Mouse (Mus musculus): Measurements from ENCODE around the gene Zfp629. TPM values are rescaled to one million over a fixed set of nuclear protein-coding genes. Genes with fewer than 3 reads are reported as not detected.

Gene Zfp629
- total RNA-seq, 2 experiments from 2014 or later: 23.9 to 24.2 TPM

DNA sequence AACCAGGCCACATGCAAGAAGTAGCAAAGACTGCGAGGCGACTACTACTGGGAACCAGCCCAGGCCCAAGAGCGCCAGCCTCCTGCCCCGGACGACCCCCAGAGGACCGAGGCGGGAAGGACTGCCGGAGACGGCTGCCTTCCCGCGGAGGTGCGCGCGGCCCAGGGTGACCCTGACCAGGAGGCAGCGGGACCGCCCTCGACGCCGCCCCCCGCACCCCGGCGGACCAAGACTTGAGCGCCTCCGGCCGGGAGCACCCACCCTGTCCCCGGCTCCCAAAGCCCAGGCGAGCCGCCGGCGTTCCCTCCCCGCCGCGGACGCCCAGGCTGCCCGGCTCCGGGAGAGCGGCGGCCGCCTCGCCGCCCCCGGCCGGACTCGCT lies 1.1 kb downstream of the Zfp629 start:
- DNase-seq: no peak

DNA sequence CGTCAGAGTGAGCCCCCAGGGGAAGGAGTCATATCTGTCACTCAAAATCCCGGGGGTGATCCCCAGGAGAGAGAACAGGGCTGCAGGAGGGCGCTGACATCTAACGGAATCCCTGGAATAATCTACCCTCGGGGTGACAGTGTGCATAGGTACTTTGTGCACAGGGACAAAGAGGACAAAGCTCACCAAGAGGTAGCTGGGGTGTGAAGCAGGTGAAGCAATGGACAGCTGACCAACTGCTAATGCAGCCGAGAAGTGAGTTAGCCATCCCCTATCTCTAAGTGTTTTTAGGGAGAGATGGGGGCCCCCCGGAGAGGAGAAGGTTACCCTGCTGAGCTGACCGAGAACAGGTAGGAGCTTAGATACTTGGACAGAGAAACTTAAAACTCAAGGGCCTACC lies 1.5 kb downstream of the Zfp629 start:
- DNase-seq: no peak

DNA sequence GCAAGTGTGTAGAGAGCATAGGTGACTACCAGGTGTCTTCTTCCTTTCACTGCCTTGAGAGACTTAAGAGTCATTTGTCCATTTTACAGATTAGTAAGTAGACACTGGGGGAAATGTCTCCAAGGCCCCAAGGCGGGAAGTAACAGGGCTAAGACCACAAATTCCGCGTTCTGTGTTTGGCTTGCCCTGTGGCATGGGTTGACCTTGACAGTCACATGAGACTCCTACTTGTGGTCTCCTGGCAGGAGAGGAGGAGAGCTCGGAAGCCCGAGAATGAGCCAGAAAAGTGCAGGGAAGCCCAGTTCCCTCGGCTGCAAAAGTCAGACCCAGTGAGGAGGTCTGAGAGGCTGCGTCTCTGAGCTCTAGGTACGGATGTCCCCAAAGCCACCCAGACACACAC lies 2.1 kb downstream of the Zfp629 start:
- no peak for DNase-seq

DNA sequence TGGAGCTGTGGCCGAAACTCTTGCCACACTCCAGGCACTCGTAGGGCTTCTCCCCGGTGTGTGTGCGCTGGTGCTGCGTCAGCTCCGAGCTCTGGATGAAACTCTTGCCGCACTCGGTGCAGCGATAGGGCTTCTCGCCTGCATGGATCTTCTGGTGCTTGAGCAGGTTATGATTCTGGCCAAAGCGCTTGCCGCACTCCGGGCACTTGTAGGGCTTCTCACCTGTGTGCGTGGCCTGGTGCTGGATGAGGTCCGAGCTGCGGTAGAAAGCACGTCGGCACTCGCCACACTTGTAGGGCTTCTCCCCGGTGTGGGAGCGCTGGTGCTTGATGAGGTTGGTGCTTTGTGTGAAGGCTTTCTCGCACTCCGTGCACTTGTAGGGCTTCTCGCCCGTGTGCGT lies 4.0 kb downstream of the Zfp629 start:
- DNase-seq: no peak

DNA sequence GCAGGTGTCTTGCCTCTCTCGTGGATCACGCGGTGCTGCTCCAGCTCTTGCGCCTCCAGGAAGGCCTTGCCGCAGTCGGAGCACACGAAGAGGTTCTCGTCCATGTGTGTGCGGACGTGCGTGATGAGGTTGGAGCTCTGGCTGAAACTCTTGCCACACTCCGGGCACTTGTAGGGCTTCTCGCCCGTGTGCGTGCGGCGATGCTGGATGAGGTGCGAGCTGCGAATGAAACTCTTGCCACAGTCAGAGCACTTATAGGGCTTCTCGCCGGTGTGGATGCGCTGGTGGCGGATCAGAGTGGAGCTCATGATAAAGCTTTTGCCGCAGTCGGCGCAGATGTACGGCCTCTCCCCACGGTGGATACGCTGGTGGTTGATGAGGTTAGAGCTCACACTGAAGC lies 4.6 kb downstream of the Zfp629 start:
- DNase-seq: no peak

DNA sequence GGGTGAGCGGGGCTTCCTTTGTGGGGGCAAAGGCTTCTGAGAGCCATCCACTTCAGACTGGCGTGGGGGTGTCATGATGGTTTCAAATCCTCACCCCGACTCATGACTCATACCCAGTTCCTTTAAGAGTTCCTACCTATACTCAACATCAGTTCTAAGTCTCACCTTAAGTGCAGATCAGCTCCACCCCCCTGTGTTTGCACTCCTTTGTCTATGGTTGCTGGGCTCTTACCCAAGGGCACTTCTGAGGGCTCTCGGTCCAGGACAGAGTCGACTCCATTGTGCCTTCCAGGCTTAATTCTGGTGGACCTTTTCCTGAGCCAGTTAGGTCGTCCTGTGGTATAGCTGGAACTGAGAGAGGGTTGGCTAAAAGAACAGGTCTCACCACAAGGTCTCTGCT lies 8.4 kb downstream of the Zfp629 start:
- DNase-seq: no peak

DNA sequence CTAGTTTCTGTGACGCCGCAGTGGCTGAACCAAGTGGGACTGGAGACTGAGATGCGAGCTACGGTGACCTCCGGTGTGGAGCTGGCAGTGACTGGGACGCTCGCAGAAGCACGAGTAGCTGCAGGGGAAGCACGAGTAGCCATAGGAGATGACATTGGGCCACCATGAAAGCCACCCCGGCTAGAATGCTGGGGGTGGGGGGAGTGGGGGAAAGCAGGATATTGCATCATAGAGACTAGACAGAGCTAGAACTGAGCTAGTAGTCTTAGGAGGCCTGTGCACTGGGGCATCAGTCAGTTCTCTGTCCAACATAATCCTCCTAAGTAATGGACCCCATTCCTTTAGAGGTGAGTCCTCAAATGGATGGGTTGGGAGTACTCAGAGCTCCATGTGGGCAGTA lies 11.3 kb downstream of the Zfp629 start:
- no peak for DNase-seq

DNA sequence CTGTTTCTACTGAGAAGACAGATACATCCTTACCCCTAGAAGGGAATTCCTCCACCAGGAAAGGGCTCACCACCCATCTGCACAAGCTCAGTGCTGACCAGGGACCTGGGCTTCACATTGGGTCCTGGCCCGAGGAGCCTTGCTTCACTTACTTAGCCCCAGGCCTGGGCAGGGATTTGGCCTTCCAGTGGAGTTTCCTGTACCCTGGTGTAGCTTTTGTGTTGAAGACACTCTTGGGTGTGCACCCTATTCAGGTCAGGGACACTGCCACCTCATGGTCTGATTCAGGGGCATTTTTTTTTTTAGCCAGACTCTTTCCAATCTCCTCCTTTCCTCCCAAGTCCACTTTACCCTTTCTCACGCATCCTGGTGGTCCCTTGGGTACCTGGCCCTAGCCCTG lies 12.7 kb downstream of the Zfp629 start:
- no peak for DNase-seq

DNA sequence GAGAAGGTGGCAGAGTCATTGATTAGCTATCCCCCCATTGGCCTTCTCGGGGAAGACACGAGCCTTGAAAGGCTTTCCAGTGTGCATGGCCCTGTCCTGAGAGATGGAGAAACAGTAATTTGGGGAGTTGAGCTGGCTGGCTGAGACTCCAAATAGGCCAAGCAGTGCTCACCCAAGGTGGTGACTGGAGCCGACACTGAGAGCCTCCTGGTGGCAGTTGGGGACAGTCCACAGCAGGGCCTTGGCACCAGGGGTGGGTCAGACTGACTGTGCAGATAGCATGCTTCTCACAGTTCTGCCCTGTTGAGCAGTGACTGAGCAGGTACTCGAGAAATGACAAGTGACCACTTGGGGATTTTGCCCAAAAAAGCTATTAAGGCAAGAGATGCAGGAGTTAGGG lies 13.9 kb downstream of the Zfp629 start:
- DNase-seq: no peak

DNA sequence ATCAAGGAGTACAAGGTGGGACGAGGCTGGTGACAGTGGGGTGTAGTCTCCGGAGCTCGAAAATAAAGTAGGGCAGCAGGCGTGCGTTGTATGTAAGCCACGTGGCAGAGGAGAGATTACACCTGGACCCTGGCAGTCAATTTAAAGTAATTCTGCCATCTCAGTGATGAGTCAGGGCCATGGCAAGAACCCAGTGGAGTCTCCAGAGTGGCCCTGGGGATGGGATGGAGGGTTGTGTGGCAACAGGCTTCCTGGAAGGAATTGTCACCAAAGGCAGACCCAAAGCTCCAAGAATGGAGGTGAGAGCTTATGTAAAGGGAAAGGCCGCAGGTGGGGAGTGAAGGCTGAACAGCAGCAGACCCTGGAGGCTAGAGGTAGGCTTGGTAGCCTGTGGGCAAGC lies 15.0 kb downstream of the Zfp629 start:
- DNase-seq: no peak

DNA sequence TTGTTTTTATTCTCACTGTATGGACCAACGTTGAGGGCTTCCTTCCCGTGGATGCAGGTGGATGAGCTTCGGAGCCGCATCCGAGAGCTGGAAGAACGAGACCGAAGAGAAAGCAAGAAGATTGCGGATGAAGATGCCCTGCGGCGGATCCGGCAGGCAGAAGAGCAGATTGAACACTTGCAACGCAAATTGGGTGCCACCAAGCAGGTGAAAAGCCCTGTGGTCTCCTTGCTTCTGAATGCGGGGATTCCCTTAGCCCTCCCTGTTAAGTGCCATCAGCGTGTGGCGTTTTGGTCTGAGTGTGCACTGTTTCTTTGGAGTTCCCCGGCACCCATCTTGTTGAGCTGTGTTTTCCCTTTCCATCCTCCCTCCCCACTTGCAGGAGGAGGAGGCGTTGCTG lies 18.9 kb downstream of the Zfp629 start:
- no peak for DNase-seq

DNA sequence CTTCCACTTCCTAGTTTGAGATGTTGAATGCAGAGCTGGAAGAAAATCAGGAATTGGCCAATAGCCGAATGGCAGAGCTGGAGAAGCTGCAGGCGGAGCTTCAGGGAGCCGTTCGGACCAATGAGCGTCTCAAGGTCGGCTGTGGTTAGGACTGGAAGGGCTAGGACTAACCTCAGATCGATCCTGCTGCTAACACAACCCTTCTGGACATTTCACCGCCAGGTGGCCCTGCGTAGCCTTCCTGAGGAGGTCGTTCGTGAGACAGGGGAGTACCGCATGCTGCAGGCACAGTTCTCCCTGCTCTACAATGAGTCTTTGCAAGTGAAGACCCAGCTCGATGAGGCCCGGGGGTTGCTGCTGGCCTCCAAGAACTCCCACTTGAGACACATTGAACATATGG lies 23.0 kb downstream of the Zfp629 start:
- DNase-seq: no peak

DNA sequence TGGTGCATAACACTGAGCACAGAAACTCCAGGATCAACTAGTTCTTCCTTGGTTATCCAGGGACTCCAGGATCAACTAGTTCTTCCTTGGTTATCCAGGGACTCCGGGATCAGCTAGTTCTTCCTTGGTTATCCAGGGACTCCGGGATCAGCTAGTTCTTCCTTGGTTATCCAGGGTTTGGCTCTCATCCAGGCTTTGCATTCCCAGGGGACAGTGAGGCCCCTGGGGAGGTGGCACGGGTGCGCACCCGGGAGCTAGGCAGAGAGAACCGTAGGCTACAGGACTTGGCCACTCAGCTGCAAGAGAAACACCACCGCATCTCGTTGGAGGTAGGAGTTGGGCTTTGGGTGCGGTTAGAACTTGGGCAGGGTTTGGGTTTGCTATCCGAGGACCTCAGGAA lies 24.5 kb downstream of the Zfp629 start:
- DNase-seq: no peak

DNA sequence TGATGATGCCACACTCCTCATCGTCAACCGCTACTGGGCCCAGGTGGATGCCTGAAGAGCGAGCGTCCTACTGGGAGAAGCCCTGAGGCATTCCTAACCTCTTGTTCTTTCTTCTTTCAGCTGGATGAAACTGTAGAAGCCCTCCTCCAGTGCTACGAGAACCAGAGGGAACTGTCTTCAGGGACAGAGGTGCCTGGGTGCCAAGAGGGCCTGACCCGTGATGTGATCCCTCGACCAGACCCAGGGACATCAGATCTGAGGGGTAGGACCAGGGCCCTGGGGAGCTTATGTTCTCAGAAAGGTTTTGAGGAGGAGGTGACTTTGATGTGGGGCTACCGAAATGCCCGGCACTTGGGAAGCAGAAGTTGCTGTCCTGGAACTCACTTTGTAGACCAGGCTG lies 26.0 kb downstream of the Zfp629 start:
- no peak for DNase-seq

DNA sequence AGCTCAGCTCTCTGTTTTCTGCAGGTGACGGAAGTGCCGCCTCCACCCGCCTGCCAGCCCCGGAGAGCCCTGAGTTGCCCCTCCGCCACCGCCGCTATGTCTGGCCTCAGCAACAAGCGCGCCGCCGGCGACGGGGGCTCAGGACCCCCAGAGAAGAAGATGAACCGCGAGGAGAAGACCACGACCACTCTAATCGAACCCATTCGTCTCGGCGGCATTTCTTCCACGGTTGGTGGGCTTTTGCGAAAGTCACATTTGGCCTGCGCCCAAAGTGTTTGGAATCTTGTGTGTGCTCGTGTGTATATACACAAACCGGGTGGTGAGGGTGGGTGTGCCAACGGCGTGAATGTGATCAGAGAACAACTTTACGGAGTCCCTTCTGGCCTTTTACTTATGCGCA lies 26.7 kb downstream of the Zfp629 start:
- DNase-seq: no peak

DNA sequence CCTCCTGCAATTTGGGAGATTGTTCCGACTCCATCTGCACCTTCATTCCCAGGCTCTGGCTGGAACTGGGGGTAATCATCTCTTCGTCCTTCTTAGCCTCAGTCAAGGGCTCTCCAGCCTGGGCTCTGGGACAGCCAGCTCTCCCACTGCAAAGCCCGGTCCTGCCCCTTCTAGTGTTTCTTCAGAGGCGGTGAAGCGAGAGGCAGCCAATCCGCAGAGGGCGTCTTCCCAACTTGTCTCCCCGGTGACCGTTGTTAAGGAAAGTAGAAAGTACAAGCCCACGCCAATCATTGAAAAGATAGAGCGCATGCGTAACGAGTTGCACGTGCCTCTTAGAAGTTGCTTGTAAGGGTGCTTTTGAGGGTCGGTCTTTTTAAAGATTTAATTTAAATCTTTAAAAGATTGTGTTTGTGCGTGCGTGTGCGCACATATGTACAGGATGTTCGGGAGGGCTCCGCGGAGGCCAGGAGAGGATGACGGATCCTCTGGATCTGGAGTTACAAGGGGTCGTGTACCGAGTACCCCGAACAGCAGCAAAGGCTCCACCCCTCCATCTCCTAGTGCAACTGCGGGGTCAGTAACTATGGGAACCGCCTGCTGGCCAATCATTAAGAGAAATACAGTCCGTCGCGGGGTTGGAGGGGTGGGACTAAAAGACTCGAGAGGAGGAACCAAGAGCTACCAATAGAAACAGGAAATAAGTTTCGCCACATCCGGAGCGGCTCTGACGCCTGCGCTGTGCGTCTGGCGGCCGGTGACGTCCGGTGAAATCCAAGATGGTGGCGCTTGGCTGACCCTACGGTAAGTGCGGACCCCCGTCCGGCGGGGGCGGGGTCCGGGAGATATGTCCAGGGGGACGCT lies 27.4 kb downstream of the Zfp629 start, which contains the start of the genes Ccdc189 and Rnf40:
Ccdc189 (minus strand) TSS at position 585 of the 861 bp plus-strand sequence.
Rnf40 (plus strand) TSS at position 757 of the 861 bp plus-strand sequence.
- DNase-seq: peak; percentile 92 to 95

DNA sequence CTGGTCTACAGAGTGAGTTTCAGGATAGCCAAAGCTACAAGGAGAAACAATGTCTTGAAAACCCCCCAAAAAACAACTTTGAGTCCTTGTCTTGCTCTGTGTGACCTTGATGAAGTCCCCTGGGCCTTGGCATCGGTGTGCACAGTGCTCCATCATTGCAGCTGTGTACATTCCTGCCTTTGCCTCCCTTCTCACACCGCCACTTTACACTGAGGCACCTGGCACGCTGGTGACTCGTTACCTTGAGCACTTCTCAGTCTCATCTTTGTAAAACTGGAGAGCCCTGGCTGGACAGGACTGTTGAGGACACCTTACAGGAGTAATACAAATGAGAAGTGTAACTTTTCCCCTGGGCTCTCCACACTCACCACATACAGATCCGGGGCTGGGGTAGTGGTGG lies 28.4 kb downstream of the Zfp629 start:
- DNase-seq: no peak

DNA sequence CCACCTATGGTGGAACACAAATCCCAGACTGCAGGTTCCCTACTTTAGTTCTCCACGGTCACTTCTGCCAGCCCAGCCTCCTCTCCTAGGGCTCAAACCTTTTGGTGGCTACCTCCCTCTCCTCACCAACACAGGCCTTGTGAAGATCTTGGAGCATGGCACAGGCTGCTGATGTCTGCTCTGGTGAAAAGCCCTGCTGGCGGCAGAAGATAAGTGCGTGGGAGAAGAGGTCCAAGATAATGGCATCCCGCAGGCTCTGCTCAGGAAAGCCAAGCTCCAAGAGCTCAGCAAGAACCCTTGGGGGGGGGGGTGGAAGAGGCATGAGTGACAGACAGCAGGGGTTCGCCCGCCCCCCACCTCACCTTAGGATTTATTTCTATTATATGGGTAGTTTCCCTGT lies 29.4 kb downstream of the Zfp629 start:
- DNase-seq: no peak

DNA sequence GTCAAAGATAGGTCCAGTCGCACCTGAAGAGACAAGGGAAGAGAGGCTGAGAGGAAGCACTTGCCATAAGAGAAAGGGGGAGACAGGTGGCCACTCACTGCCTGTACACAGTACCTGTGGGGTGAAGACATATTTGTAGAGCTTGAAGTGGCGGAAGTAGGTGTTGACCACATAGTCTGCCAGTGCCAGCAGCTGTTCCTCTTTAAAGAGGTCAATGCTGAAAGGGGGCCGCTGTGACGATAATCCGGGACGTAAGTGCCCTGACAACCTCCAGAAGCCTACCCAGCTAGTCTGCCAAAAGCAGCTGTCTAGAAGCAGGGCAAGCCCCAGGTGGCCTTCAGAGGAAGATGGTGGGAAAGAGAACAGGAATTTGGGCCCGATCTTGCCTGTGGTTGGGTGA lies 30.6 kb downstream of the Zfp629 start:
- DNase-seq: no peak

DNA sequence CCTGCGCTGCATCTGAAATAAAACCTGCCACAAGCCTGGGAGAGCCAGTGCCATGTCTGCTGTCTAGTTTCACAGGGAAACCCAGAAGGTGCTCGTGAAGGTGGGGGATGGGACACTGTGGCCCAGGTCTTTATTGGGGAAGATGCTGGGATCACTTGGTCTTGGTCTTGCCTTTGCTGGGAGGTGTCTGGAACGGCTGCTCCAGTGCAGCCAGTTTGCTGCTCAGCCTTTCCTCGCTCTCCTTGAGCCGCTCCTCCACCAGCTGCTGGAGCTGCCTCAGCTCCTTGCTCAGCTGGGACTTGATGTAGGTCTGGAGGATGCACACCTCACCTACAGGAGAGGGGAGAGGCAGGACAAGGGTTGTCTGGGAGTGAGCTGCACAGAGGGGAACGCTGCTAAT lies 32.3 kb downstream of the Zfp629 start:
- DNase-seq: no peak

DNA sequence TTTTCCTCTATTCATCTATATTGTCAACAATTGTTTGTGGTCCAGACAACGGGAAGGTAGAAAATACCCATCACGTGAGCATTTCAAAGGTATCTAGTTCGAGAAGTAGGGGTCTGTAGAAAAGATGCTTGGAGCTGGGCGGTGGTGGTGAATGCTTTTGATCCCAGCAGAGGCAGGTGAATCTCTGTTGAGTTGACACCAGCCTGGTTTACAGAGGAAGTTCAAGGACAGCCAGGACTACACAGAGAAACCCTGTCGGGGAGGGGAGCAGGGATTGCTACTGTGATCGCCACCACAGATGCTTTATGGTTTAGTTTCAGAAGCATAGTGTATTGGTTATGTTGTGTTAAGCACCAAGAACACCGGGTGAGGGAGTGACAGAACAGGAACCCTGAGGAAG lies 41.5 kb downstream of the Zfp629 start:
- no peak for DNase-seq

DNA sequence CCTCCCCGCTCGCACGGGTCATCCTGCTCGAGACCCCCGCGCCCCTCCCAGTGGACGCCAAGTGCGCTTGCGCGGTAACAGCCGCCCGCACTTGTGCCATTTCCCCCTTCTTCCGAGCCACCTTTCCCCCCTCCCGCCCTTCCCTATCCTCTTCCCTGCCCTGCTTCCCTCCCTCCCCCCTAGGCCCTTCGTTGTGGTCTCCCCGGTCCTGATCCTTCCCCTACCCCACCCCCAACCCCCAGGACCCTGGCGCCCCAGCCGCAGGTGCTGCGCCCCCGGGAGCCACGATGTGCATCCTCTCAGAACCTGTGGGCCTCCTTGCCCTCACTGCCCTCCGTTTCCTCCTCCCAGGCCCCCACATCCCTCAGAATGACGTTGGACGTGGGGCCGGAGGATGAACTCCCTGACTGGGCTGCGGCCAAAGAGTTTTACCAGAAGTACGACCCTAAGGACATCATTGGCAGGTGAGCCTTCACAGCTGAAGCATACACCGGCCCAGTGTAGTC lies 42.0 kb downstream of the Zfp629 start:
- no peak for DNase-seq

DNA sequence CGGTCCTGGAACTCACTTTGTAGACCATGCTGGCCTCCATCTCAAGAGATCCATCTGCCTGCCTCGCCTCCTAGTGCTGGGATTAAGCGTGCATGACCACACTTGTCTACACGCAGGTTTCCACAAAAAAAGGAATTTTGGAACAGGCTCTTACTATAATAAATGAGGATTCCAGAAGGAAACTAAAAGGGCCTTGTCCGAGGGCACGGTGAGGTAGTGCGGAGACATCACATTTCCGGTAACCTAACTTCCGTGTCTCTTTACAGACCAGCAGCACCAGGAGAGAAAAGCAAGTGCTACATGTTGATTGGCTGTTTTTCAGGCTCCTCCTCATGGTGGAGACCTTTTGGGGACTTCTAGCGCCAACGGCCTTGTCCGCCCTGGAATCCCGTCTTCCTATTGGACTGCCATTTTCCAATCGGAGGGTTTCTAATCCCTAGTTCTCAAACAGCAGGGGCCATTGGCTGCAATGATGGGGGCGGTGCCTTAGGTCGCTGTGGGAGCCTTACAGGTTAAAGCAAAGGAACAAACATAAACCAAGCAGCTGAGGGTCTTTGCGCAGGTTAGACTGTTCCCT lies 42.6 kb downstream of the Zfp629 start, which contains the start of gene Phkg2:
Phkg2 (plus strand) TSS at position 446 of the 577 bp plus-strand sequence.
- DNase-seq: peak; percentile 89 to 90

Data from layer of hippocampus, postnatal 36 days (tissue).